Mouse (Mus musculus) ES-Bruce4 (cell line): ENCODE measurements around the gene Fgfr2.

Experiments used
- CTCF ChIP-seq: IDR thresholded peaks from one replicate; pipeline ENCODE4 v1.8.1; 2011; ENCODE audit warnings: low read depth, low read length
- EP300 ChIP-seq: IDR thresholded peaks from 2 replicates; pipeline ENCODE4 v1.6.1; 2011; ENCODE audit warnings: low read depth, low read length; ENCODE audit not compliant: insufficient read depth

- TF ChIP-seq CTCF (no peak), EP300 (no peak)
Observed at GRCm38 (mm10) chr7:132896206-132896815, 226.8 kb downstream of the Fgfr2 start.
